Mouse (Mus musculus): ENCODE measurements at regions not wholly inside any gene's neighbourhood (a gene's known extent, or its start where the extent isn't known, plus 50 kb on each side); places are given as distances from the start of the nearest gene placed in this dataset.

- DNase-seq = no peak
These were observed 102.0 kb upstream of the Slc22a12 start for GRCm38 (mm10) chr19:6644871-6645270.

GRCm38 (mm10) chr19:6639681-6640080, 96.8 kb upstream of the Slc22a12 start:
- DNase-seq = no peak

- no peak for DNase-seq
These were observed 90.6 kb upstream of the Slc22a12 start for GRCm38 (mm10) chr19:6633400-6633799.

GRCm38 (mm10) chr19:6631817-6632216, 89.0 kb upstream of the Slc22a12 start:
- DNase-seq = no peak

- no peak for DNase-seq
These were observed 87.7 kb upstream of the Slc22a12 start for GRCm38 (mm10) chr19:6630613-6630940.

- no peak for DNase-seq
These were observed 87.2 kb upstream of the Slc22a12 start for GRCm38 (mm10) chr19:6629911-6630612.

- no peak for DNase-seq
These were observed 82.7 kb upstream of the Slc22a12 start for GRCm38 (mm10) chr19:6625574-6625973.

GRCm38 (mm10) chr19:6621023-6621422, 78.2 kb upstream of the Slc22a12 start:
- peak; percentile 28 for DNase-seq

GRCm38 (mm10) chr19:6619546-6619945, 76.7 kb upstream of the Slc22a12 start:
- DNase-seq = peak; percentile 37

GRCm38 (mm10) chr19:6616659-6617058, 73.8 kb upstream of the Slc22a12 start:
- DNase-seq = no peak

GRCm38 (mm10) chr19:6612441-6612840, 69.6 kb upstream of the Slc22a12 start:
- no peak for DNase-seq

GRCm38 (mm10) chr19:6611921-6612320, 69.1 kb upstream of the Slc22a12 start:
- no peak for DNase-seq

GRCm38 (mm10) chr19:6610715-6611114, 67.9 kb upstream of the Slc22a12 start:
- DNase-seq = no peak

- no peak for DNase-seq
These were observed 67.2 kb upstream of the Slc22a12 start for GRCm38 (mm10) chr19:6610051-6610450.

GRCm38 (mm10) chr19:6607501-6607900, 64.7 kb upstream of the Slc22a12 start:
- DNase-seq = no peak

- DNase-seq = no peak
These were observed 63.8 kb upstream of the Slc22a12 start for GRCm38 (mm10) chr19:6606667-6607066.

- no peak for DNase-seq
These were observed 61.9 kb upstream of the Slc22a12 start for GRCm38 (mm10) chr19:6604702-6605101.

GRCm38 (mm10) chr19:6600873-6601530, 58.2 kb upstream of the Slc22a12 start:
- no peak for DNase-seq

- DNase-seq = no peak
These were observed 56.4 kb upstream of the Slc22a12 start for GRCm38 (mm10) chr19:6599281-6599680.

- no peak for DNase-seq
These were observed 55.4 kb upstream of the Slc22a12 start for GRCm38 (mm10) chr19:6598186-6598585.

- DNase-seq = no peak
These were observed 53.0 kb upstream of the Slc22a12 start for GRCm38 (mm10) chr19:6595801-6596200.

Data from cerebellum, adult 9-11 months (tissue).